Mouse (Mus musculus) thymus, postnatal 25 days (tissue): ENCODE data around the gene Pum1.
"Not testable (repeated sequence)": the region's sequence is repeated elsewhere in the genome, so short reads cannot be mapped to it uniquely, and the experiment has no call there.

Source experiments
- DNase-seq: peaks from one replicate; pipeline ENCODE4 v3.0.0; 2022

The Pum1 gene

GRCm38 (mm10) chr4:130668991-130669390, 5.9 kb downstream of the Pum1 start:
- DNase-seq, result no peak

- not testable (repeated sequence) for DNase-seq
These were observed 6.9 kb downstream of the Pum1 start for GRCm38 (mm10) chr4:130670023-130670422.

- no peak for DNase-seq
These were observed 8.1 kb downstream of the Pum1 start for GRCm38 (mm10) chr4:130671079-130671845.

GRCm38 (mm10) chr4:130672161-130672560, 9.0 kb downstream of the Pum1 start:
- no peak for DNase-seq

GRCm38 (mm10) chr4:130676746-130677145, 13.6 kb downstream of the Pum1 start:
- DNase-seq, result no peak

- DNase-seq, result no peak
These were observed 15.0 kb downstream of the Pum1 start for GRCm38 (mm10) chr4:130678149-130678548.

GRCm38 (mm10) chr4:130680676-130681075, 17.6 kb downstream of the Pum1 start:
- no peak for DNase-seq

GRCm38 (mm10) chr4:130683051-130683450, 19.9 kb downstream of the Pum1 start:
- DNase-seq, result not testable (repeated sequence)

GRCm38 (mm10) chr4:130693936-130694335, 30.8 kb downstream of the Pum1 start:
- no peak for DNase-seq

- DNase-seq, result no peak
These were observed 31.9 kb downstream of the Pum1 start for GRCm38 (mm10) chr4:130694982-130695381.

GRCm38 (mm10) chr4:130701061-130701460, 37.9 kb downstream of the Pum1 start:
- no peak for DNase-seq

- DNase-seq, result no peak
These were observed 39.9 kb downstream of the Pum1 start for GRCm38 (mm10) chr4:130702835-130703535.

- no peak for DNase-seq
These were observed 40.5 kb downstream of the Pum1 start for GRCm38 (mm10) chr4:130703601-130704000.

- DNase-seq, result no peak
These were observed 41.5 kb downstream of the Pum1 start for GRCm38 (mm10) chr4:130704615-130705014.

GRCm38 (mm10) chr4:130706215-130707000, 43.3 kb downstream of the Pum1 start:
- DNase-seq, result no peak

- DNase-seq, result no peak
These were observed 48.3 kb downstream of the Pum1 start for GRCm38 (mm10) chr4:130711353-130711848.

- no peak for DNase-seq
These were observed 49.2 kb downstream of the Pum1 start for GRCm38 (mm10) chr4:130712341-130712740.

- DNase-seq, result no peak
These were observed 50.3 kb downstream of the Pum1 start for GRCm38 (mm10) chr4:130713430-130713829.

GRCm38 (mm10) chr4:130715126-130715525, 52.0 kb downstream of the Pum1 start:
- no peak for DNase-seq

- DNase-seq, result no peak
These were observed 52.5 kb downstream of the Pum1 start for GRCm38 (mm10) chr4:130715623-130716022.

GRCm38 (mm10) chr4:130719348-130719747, 56.2 kb downstream of the Pum1 start:
- DNase-seq, result no peak

- DNase-seq, result no peak
These were observed 59.5 kb downstream of the Pum1 start for GRCm38 (mm10) chr4:130722607-130723006.

GRCm38 (mm10) chr4:130726118-130726517, 63.0 kb downstream of the Pum1 start:
- DNase-seq, result no peak
